Mouse (Mus musculus) forebrain, postnatal 0 days (tissue): Measurements from ENCODE around the gene Mast4. TPM values are rescaled to one million over a fixed set of nuclear protein-coding genes. Genes with fewer than 3 reads are reported as not detected.
A peak's percentile ranks its signal among the peaks of the same experiment; 100 is the strongest.

Source experiments
- ATAC-seq: fragments of 200-750 bp; cut with Nextera tagmentation; 2 replicates; pipeline ENCODE4 v1.8.0; 2017; ENCODE audit warnings: mild to moderate bottlenecking, moderate library complexity
- DNase-seq: peaks from one replicate; pipeline ENCODE4 v3.0.0-alpha.2; 2015
- H3K27ac ChIP-seq: fragments of 300-500 bp; sonication (generic); 2 replicates; pipeline ENCODE4 v1.5.1; 2014; ENCODE audit warnings: low read depth, mild to moderate bottlenecking, antibody characterized with exemption, low read length, moderate library complexity, mixed read lengths
- H3K27me3 ChIP-seq: fragments of 300-500 bp; sonication (generic); 2 replicates; pipeline ENCODE4 v1.6.1; 2014; ENCODE audit warnings: mild to moderate bottlenecking, low read length, mixed read lengths; ENCODE audit not compliant: insufficient read depth
- H3K36me3 ChIP-seq: fragments of 300-500 bp; sonication (generic); 2 replicates; pipeline ENCODE4 v1.6.1; 2014; ENCODE audit warnings: mild to moderate bottlenecking, moderate library complexity; ENCODE audit not compliant: insufficient read depth
- H3K4me1 ChIP-seq: fragments of 300-500 bp; sonication (generic); 2 replicates; pipeline ENCODE4 v1.6.1; 2014; ENCODE audit warnings: antibody characterized with exemption; ENCODE audit not compliant: insufficient read depth
- H3K4me2 ChIP-seq: fragments of 300-500 bp; sonication (generic); 2 replicates; pipeline ENCODE4 v1.6.1; 2014; ENCODE audit warnings: low read depth, mild to moderate bottlenecking, moderate library complexity
- H3K4me3 ChIP-seq: fragments of 300-500 bp; sonication (generic); 2 replicates; pipeline ENCODE4 v1.5.1; 2014; ENCODE audit warnings: low read depth, low read length, mixed read lengths
- H3K9ac ChIP-seq: fragments of 300-500 bp; sonication (generic); 2 replicates; pipeline ENCODE4 v1.6.1; 2014; ENCODE audit warnings: mild to moderate bottlenecking
- H3K9me3 ChIP-seq: fragments of 300-500 bp; sonication (generic); 2 replicates; pipeline ENCODE4 v1.6.1; 2016; ENCODE audit warnings: low read length
- CTCF ChIP-seq: sonication (generic); IDR thresholded peaks from 2 replicates; pipeline ENCODE4 v1.5.1; 2016; ENCODE audit warnings: antibody characterized with exemption, control low read depth, low read depth
- WGBS: fragments of 180-500 bp; shearing (Covaris S2); extraction: QIAGEN DNeasy Blood & Tissue Kit; methylation state at CpG from one replicate; pipeline ENCODE4 v1.1.7; 2014; 5-methylcytosine and 5-hydroxymethylcytosine counted together
- polyA plus RNA-seq: library from polyadenylated mRNA; unstranded; fragments of >200 nt; fragmentation: Nextera tagmentation; extraction: Ambion mirVana; gene quantifications from 2 replicates; pipeline ENCODE4 v1.2.1, GENCODE M21; 2015
- total RNA-seq: library from RNA; depleted of rRNA; stranded (reverse); fragments of >200 nt; gene quantifications from 2 replicates; pipeline ENCODE4 v1.2.3, GENCODE M21; 2014

The Mast4 gene
- total and polyA plus RNA-seq, 2 experiments from 2014 or later = 17.2 to 40.1 TPM

GRCm38 (mm10) chr13:102816689-102817088 is 517.6 kb downstream of the Mast4 start:
- Histone ChIP-seq H3K9me3 (no peaks in the 10 kb centered on the region), H3K4me3 (no peak overlapping the region), H3K36me3 (no peaks in the 10 kb centered on the region), H3K27ac (no peak overlapping the region), H3K27me3 (no peaks in the 10 kb centered on the region), H3K4me1 (no peaks in the 10 kb centered on the region), H3K9ac (no peak overlapping the region), H3K4me2 (no peak overlapping the region)
- ATAC-seq (no peak), DNase-seq (no peak)
- WGBS = 94% methylated on average over 7 of the region's 7 CpGs
- no peak for TF ChIP-seq CTCF

GRCm38 (mm10) chr13:102815158-102815557 is 519.1 kb downstream of the Mast4 start:
- Histone ChIP-seq H3K27ac (no peak overlapping the region), H3K9me3 (no peaks in the 10 kb centered on the region), H3K36me3 (no peaks in the 10 kb centered on the region), H3K4me3 (no peak overlapping the region), H3K4me2 (no peak overlapping the region), H3K4me1 (peaks cover 13% of the 10 kb centered on the region; the same call in 1 of the 2 replicates), H3K9ac (no peak overlapping the region), H3K27me3 (no peaks in the 10 kb centered on the region)
- WGBS = 93% methylated on average over 6 of the region's 6 CpGs
- TF ChIP-seq CTCF = no peak
- DNase-seq (no peak), ATAC-seq (no peak)

- Histone ChIP-seq H3K9me3 (no peaks in the 10 kb centered on the region), H3K4me3 (peak overlapping the region; percentile 21), H3K27me3 (no peaks in the 10 kb centered on the region), H3K27ac (no peak overlapping the region), H3K4me2 (peak overlapping the region; percentile 54), H3K9ac (no peak overlapping the region), H3K4me1 (peaks cover 13% of the 10 kb centered on the region), H3K36me3 (no peaks in the 10 kb centered on the region)
- peak; percentile 28; the same call in 1 of the 2 replicates for TF ChIP-seq CTCF
- ATAC-seq = peak; percentile 69
- 16% methylated on average over 15 of the region's 15 CpGs for WGBS
- peak; percentile 37 for DNase-seq
These were observed 523.0 kb downstream of the Mast4 start for GRCm38 (mm10) chr13:102811129-102811832.

GRCm38 (mm10) chr13:102806652-102807051 is 527.6 kb downstream of the Mast4 start:
- Histone ChIP-seq H3K4me2 (no peak overlapping the region), H3K9me3 (no peaks in the 10 kb centered on the region), H3K4me3 (no peak overlapping the region), H3K9ac (no peak overlapping the region), H3K27ac (no peak overlapping the region), H3K4me1 (peaks cover 13% of the 10 kb centered on the region), H3K27me3 (no peaks in the 10 kb centered on the region), H3K36me3 (no peaks in the 10 kb centered on the region)
- peak; percentile 22; the same call in 1 of the 2 replicates for TF ChIP-seq CTCF
- WGBS = 77% methylated on average over 3 of the region's 3 CpGs
- ATAC-seq (peak; percentile 64), DNase-seq (peak; percentile 65)

- WGBS = 82% methylated on average over 6 of the region's 6 CpGs
- Histone ChIP-seq H3K27me3 (no peaks in the 10 kb centered on the region), H3K36me3 (no peaks in the 10 kb centered on the region), H3K27ac (no peak overlapping the region), H3K9me3 (no peaks in the 10 kb centered on the region), H3K4me2 (no peak overlapping the region), H3K9ac (no peak overlapping the region), H3K4me3 (no peak overlapping the region), H3K4me1 (no peaks in the 10 kb centered on the region; the same call in 1 of the 2 replicates)
- no peak for TF ChIP-seq CTCF
- DNase-seq = no peak
- no peak for ATAC-seq
These were observed 529.1 kb downstream of the Mast4 start for GRCm38 (mm10) chr13:102805190-102805589.

- Histone ChIP-seq H3K27ac (no peak overlapping the region), H3K27me3 (no peaks in the 10 kb centered on the region), H3K4me3 (no peak overlapping the region), H3K4me1 (no peaks in the 10 kb centered on the region; the same call in 1 of the 2 replicates), H3K9me3 (no peaks in the 10 kb centered on the region), H3K9ac (no peak overlapping the region), H3K36me3 (no peaks in the 10 kb centered on the region), H3K4me2 (no peak overlapping the region)
- 85% methylated on average over 9 of the region's 9 CpGs for WGBS
- ATAC-seq (no peak), DNase-seq (no peak)
- no peak for TF ChIP-seq CTCF
These were observed 531.1 kb downstream of the Mast4 start for GRCm38 (mm10) chr13:102803206-102803605.

GRCm38 (mm10) chr13:102792157-102792556 is 542.1 kb downstream of the Mast4 start:
- Histone ChIP-seq H3K9ac (no peak overlapping the region), H3K27ac (no peak overlapping the region), H3K9me3 (no peaks in the 10 kb centered on the region), H3K36me3 (no peaks in the 10 kb centered on the region), H3K4me2 (no peak overlapping the region), H3K4me3 (no peak overlapping the region), H3K4me1 (no peaks in the 10 kb centered on the region), H3K27me3 (no peaks in the 10 kb centered on the region)
- no peak for DNase-seq
- no peak for TF ChIP-seq CTCF
- ATAC-seq = no peak
- 91% methylated on average over 3 of the region's 3 CpGs for WGBS
